In the genomic region with DNA sequence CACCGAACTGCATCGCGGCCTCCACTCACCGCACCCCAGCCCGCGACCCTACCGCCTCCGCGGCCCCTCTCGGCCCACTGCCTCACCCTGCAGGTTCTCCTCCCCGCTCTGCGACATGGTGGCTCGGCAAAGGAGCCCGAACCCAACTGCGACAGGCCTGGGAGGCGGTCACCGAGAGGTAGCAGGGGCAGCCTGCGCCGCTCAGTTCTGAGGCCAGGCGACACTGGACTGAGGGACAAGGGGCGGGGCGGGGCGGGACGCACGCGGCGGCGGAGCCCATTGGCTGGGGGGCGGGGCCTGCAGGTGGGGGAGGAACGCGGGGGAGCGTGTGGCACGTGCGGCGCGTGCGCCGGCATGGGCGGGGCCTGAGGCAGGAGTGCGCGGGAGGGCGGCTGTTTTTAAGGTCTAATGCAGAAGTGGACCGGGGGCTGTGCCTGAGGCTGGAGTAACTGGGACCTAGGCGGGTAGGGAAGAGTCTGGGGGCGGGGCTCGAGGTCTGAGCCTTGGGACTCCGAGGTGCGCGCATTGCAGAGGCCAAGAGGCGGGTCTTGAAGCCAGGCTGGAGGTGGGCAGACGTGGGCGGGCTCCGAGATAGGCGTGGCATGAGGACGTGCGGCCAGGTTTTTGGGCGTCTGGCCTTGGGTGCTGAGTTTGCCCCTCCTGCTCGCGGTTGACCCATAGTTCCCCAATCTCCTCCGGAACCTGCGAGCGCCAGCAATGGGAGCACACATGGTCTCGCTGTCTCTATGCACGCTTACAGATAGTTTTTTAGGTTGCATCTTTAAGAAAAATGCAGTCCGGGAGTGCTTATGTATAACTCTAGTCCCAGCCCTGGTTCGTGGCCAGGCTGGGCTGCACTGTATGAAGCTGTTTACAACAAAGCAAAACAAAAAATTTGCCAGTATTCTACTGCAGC, we compare ENCODE assay signal across 8 mouse cellular contexts. TPM values are rescaled to one million over a fixed set of nuclear protein-coding genes. Genes with fewer than 3 reads are reported as not detected.
DNase-seq lines count a peak whose midpoint lies in the region; ATAC-seq and TF ChIP-seq lines count a peak whose summit lies in the region.

Gene Bnip3 (minus strand): TSS at position 243 of the 916 bp plus-strand sequence.

- TF ChIP-seq POLR2A in thymus, adult 2 months (IDR thresholded peaks at IDR 0.05; ENCODE audit: control insufficient read depth, extremely low read depth, insufficient read depth, low read length, poor library complexity) = 0 out of 2 replicates have a peak, but pooled peaks have one; percentile 9

- peaks cover 46% of the 10 kb centered on the region for H3K4me1 ChIP-seq in hindbrain, embryonic 10.5 days (replicated peaks)
- H3K4me1 ChIP-seq in lung, embryonic 16.5 days (replicated peaks; ENCODE audit: control insufficient read depth, insufficient read depth, low read length) = peaks cover 21% of the 10 kb centered on the region
- H3K4me1 ChIP-seq in thymus, adult 2 months (replicated peaks; ENCODE audit: control insufficient read depth, insufficient read depth, low read length) = peaks cover 4% of the 10 kb centered on the region

- H3K4me2 ChIP-seq in lung, embryonic 16.5 days (ENCODE audit: low read depth, low read length) = peak within 1 kb of the TSS; percentile 83

- peaks cover 3% of the 10 kb centered on the region for H3K36me3 ChIP-seq in hindbrain, embryonic 10.5 days
- no peaks in the 10 kb centered on the region for H3K36me3 ChIP-seq in lung, embryonic 16.5 days (ENCODE audit: control insufficient read depth, insufficient read depth, low read length)
- H3K36me3 ChIP-seq in thymus, adult 2 months (ENCODE audit: control insufficient read depth, insufficient read depth, low read length) = no peaks in the 10 kb centered on the region

- no peaks in the 10 kb centered on the region for H3K9me3 ChIP-seq in hindbrain, embryonic 10.5 days
- no peaks in the 10 kb centered on the region for H3K9me3 ChIP-seq in lung, embryonic 16.5 days (ENCODE audit: control insufficient read depth, low read length)

- H3K27me3 ChIP-seq in hindbrain, embryonic 10.5 days (ENCODE audit: insufficient read depth, poor library complexity, severe bottlenecking) = peaks cover 15% of the 10 kb centered on the region
- no peaks in the 10 kb centered on the region for H3K27me3 ChIP-seq in lung, embryonic 16.5 days (ENCODE audit: control insufficient read depth, insufficient read depth, low read depth, low read length)
- no peaks in the 10 kb centered on the region; the same call in 1 of the 2 replicates for H3K27me3 ChIP-seq in thymus, adult 2 months (ENCODE audit: control insufficient read depth, insufficient read depth, low read length)

- ATAC-seq in lung, embryonic 16.5 days (ENCODE audit: low read depth) = peak; percentile 95

- peak; percentile 93 for DNase-seq in Muller cell, postnatal 12 days (ENCODE audit: inconsistent ontology term)
- DNase-seq in cerebellum, adult 9-10 months = peak; percentile 91
- DNase-seq in frontal cortex, adult 2 months (ENCODE audit: extremely low spot score in 1 of 2, low spot score in 1 of 2) = peak; percentile 59 to 83
- peak; percentile 95 for DNase-seq in hindbrain, embryonic 10.5 days (ENCODE audit: low spot score)
- DNase-seq in layer of hippocampus, adult 9-11 months = peak; percentile 87
- DNase-seq in ovary, adult 18-20 months (ENCODE audit: low spot score) = peak; percentile 96
- DNase-seq in thymus, adult 2 months = peak; percentile 83

- under 1% methylated on average over 66 of the region's 66 CpGs for WGBS in hindbrain, embryonic 10.5 days
- WGBS in lung, embryonic 16.5 days = under 1% methylated on average over 53 of the region's 66 CpGs
- WGBS in thymus, adult 2 months = under 1% methylated on average over 63 of the region's 66 CpGs

- peak within 1 kb of the TSS; percentile 95 for H3K27ac ChIP-seq in hindbrain, embryonic 10.5 days
- H3K27ac ChIP-seq in lung, embryonic 16.5 days (ENCODE audit: low read length) = peak within 1 kb of the TSS; percentile 83
- no peak within 1 kb of the TSS for H3K27ac ChIP-seq in thymus, adult 2 months (ENCODE audit: control insufficient read depth, insufficient read depth, low read length)

- peak within 1 kb of the TSS; percentile 96 for H3K9ac ChIP-seq in lung, embryonic 16.5 days (ENCODE audit: low read length)

- 0 out of 2 replicates have a peak, but pooled peaks have one; percentile 28 for TF ChIP-seq CTCF in thymus, adult 2 months (IDR thresholded peaks at IDR 0.05; ENCODE audit: borderline replicate concordance, control insufficient read depth, extremely low read depth, insufficient read depth, low read length, poor library complexity)

- H3K4me3 ChIP-seq in hindbrain, embryonic 10.5 days = peak within 1 kb of the TSS; percentile 78
- peak within 1 kb of the TSS; percentile 89 for H3K4me3 ChIP-seq in lung, embryonic 16.5 days (ENCODE audit: low read length)
- H3K4me3 ChIP-seq in thymus, adult 2 months (ENCODE audit: control insufficient read depth, insufficient read depth, low read length) = peak within 1 kb of the TSS; percentile 85

RNA-seq across cellular contexts. Expression of gene Bnip3, which starts in this region (rescaled TPM):
- polyA plus RNA-seq in frontal cortex, adult 2 months (2012; rRNA removed) = 81.0 and 86.7 TPM in 2 replicates
- 101 and 145 TPM in 2 replicates for polyA plus RNA-seq in hindbrain, embryonic 10.5 days (2016; fragmentation: Nextera tagmentation; extraction: Ambion mirVana)
- polyA plus RNA-seq in lung, embryonic 16.5 days (2015; fragmentation: Nextera tagmentation; extraction: Ambion mirVana) = 131 and 135 TPM in 2 replicates
- polyA plus RNA-seq in thymus, adult 2 months (2012; rRNA removed) = 11.6 and 13.7 TPM in 2 replicates
